ENCODE assay signal across 8 mouse cellular contexts in the genomic region with DNA sequence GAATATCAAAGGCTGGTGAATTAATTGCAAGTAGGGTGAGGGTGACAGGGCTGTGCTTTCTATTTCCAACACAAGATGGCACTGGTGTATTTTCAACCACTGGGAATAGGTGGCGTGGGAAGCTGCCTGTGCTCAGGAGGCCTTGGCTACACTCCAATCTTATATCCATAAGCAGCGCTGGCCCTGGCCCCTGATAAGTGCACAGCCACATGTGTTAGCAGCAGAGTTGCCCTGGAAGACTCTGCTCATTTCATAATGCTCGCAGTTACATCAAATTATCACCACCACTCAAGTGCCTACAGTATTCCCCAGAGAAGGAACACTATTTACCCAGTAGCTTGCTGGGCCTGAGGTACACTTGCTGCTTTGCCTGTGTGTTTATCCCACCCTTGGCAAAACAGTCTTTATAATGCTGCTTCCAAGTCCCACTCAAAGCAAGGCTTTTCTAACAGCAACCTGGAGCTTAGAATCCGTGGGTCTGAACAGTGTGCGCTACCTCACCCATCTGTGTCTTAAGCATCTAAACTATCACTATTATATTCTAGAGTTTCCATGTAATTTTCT.
DNase-seq lines count a peak whose midpoint lies in the region; ATAC-seq and TF ChIP-seq lines count a peak whose summit lies in the region.

No protein-coding gene starts in this region.

- ATAC-seq in Patski = peak; percentile 47
- peak; percentile 98 for ATAC-seq in forebrain, embryonic 16.5 days
- ATAC-seq in hindbrain, embryonic 16.5 days = peak; percentile 96

- H3K27ac ChIP-seq in forebrain, embryonic 16.5 days (ENCODE audit: low read length) = no peak overlapping the region
- H3K27ac ChIP-seq in hindbrain, embryonic 16.5 days (ENCODE audit: low read depth, low read length) = no peak overlapping the region

- TF ChIP-seq CTCF in Patski (IDR thresholded peaks at IDR 0.05) = peak; percentile 67

- 27% methylated on average over 5 of the region's 5 CpGs for WGBS in forebrain, embryonic 16.5 days
- WGBS in hindbrain, embryonic 16.5 days = 37% methylated on average over 5 of the region's 5 CpGs

- H3K4me2 ChIP-seq in forebrain, embryonic 16.5 days (ENCODE audit: low read length) = no peak overlapping the region
- H3K4me2 ChIP-seq in hindbrain, embryonic 16.5 days (ENCODE audit: low read length) = no peak overlapping the region

- no peaks in the 10 kb centered on the region for H3K36me3 ChIP-seq in forebrain, embryonic 16.5 days (ENCODE audit: control insufficient read depth, insufficient read depth)
- H3K36me3 ChIP-seq in hindbrain, embryonic 16.5 days (ENCODE audit: control insufficient read depth, insufficient read depth, low read length) = no peaks in the 10 kb centered on the region

- CTCF ChIA-PET in Patski (lab: Charles Lee) = interaction anchor here (1.0 to 1.3 kb wide), 2 partner anchors 13 to 21 kb away, joined by 3 read pairs; no protein-coding TSS in a partner anchor

- in situ Hi-C loops in Patski (cut with MboI; ENCODE audit: low pct_unique_long_range_greater_than_20kb) = loop anchor here (5.0 kb wide), 1 partner anchor 601 kb away; no protein-coding TSS in a partner anchor

- no peaks in the 10 kb centered on the region for H3K27me3 ChIP-seq in Patski
- H3K27me3 ChIP-seq in forebrain, embryonic 16.5 days (replicated peaks; ENCODE audit: control insufficient read depth, insufficient read depth, low read length) = no peaks in the 10 kb centered on the region
- H3K27me3 ChIP-seq in hindbrain, embryonic 16.5 days (replicated peaks; ENCODE audit: control insufficient read depth, insufficient read depth, low read length) = no peaks in the 10 kb centered on the region

- DNase-seq in Patski (ENCODE audit: low read depth, low spot score) = no peak
- DNase-seq in cerebellum, adult 18-20 months = peak; percentile 60 to 71
- peak; percentile 40 for DNase-seq in left cerebral cortex, adult 11 months (ENCODE audit: low spot score)
- peak; percentile 25 for DNase-seq in lung, postnatal 36 days
- peak; percentile 47 for DNase-seq in right cerebral cortex, postnatal 4 days
- DNase-seq in thymus, postnatal 25 days = no peak

- peaks cover 5% of the 10 kb centered on the region for H3K4me1 ChIP-seq in forebrain, embryonic 16.5 days (replicated peaks; ENCODE audit: control insufficient read depth, insufficient read depth, low read length)
- H3K4me1 ChIP-seq in hindbrain, embryonic 16.5 days (ENCODE audit: control insufficient read depth, insufficient read depth, low read depth, low read length) = no peaks in the 10 kb centered on the region; the same call in 1 of the 2 replicates

- no peak overlapping the region for H3K9ac ChIP-seq in forebrain, embryonic 16.5 days (replicated peaks; ENCODE audit: low read depth, low read length)
- no peak overlapping the region for H3K9ac ChIP-seq in hindbrain, embryonic 16.5 days (ENCODE audit: low read depth, low read length)

- no peak overlapping the region for H3K4me3 ChIP-seq in forebrain, embryonic 16.5 days (replicated peaks; ENCODE audit: low read length)
- no peak overlapping the region for H3K4me3 ChIP-seq in hindbrain, embryonic 16.5 days (ENCODE audit: low read length)

- no peaks in the 10 kb centered on the region for H3K9me3 ChIP-seq in forebrain, embryonic 16.5 days (ENCODE audit: control insufficient read depth, low read length)
- H3K9me3 ChIP-seq in hindbrain, embryonic 16.5 days (ENCODE audit: control insufficient read depth, low read length) = no peaks in the 10 kb centered on the region

- POLR2A ChIA-PET in Patski (lab: Charles Lee) = no interaction called here

Comparison
In these comparisons a context has a peak if more than half of its experiments do, and no peak if none do; other contexts are left out.
1. ATAC-seq: peak in every context shown above with its lines; median percentile 98 in forebrain, embryonic 16.5 days; 96 in hindbrain, embryonic 16.5 days; 47 in Patski.
2. DNase-seq: peak in cerebellum, adult 18-20 months (2 of 2), left cerebral cortex, adult 11 months (single experiment), lung, postnatal 36 days (single experiment) and right cerebral cortex, postnatal 4 days (single experiment); none in Patski (single experiment) and thymus, postnatal 25 days (single experiment).